Mouse (Mus musculus) bone marrow macrophage, adult 2 months (primary cell): ENCODE measurements around the gene Tagln3. TPM values are rescaled to one million over a fixed set of nuclear protein-coding genes. Genes with fewer than 3 reads are reported as not detected.

ENCODE experiments used
- H3K27ac ChIP-seq: 2 replicates; pipeline ENCODE4 v1.5.1; 2012; ENCODE audit warnings: low read depth, low read length; ENCODE audit not compliant: insufficient read depth
- H3K4me1 ChIP-seq: 2 replicates; pipeline ENCODE4 v1.6.1; 2012; ENCODE audit warnings: low read length; ENCODE audit not compliant: control insufficient read depth, insufficient read depth
- H3K4me3 ChIP-seq: 2 replicates; pipeline ENCODE4 v1.5.1; 2012; ENCODE audit warnings: mild to moderate bottlenecking, low read length, moderate library complexity; ENCODE audit not compliant: insufficient read depth
- CTCF ChIP-seq: IDR thresholded peaks from 2 replicates; pipeline ENCODE4 v1.5.1; 2012; ENCODE audit warnings: low read depth, mild to moderate bottlenecking, low read length, moderate library complexity
- POLR2A ChIP-seq: IDR thresholded peaks from 2 replicates; pipeline ENCODE4 v1.6.1; 2012; ENCODE audit warnings: mild to moderate bottlenecking, low read depth, low read length, borderline replicate concordance
- polyA plus RNA-seq: library from polyadenylated mRNA; stranded (reverse); fragments of >200 nt; gene quantifications from 2 replicates; pipeline ENCODE4 v1.2.4, GENCODE M21; 2012; ENCODE audit not compliant: missing spikeins, insufficient read depth, insufficient read length

The Tagln3 gene
- polyA plus RNA-seq: 0.44 TPM in 1 of 2 replicates, not detected in the other

DNA sequence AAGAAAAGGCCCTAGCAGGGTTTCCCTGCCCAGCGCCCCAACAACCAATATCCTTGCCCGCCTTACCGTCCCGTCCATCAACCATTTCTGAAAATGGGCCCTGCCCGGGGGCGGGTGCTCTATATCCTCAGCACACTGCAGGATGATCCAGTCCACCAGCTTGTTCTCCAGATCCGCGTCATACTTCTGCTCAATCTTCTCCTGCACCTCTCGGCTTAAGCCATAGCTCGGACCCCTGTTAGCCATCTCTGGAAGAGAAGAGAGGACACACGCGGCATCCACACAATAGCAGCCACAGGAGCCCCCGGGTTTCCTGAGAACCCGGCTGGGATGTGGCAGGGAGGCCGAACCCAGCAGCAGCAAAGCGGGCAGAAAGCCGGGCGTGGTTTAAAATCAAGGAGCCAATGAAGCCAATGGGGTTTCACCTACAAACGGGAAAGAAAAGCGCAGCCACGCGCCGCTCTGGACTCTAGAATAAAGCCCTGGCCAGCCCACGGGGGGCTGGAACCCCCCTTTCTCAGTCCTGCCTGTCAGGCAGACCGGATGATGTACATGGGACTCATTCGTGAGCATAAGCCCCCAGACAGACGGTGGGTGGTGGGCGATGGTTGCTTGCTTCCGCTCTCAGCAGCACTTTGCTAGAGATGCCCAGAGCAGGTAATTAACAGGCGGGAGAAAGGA is at the start of gene Tagln3:
Tagln3 (minus strand) TSS at position 548 of the 681 bp plus-strand sequence.
- TF ChIP-seq CTCF (no peak), POLR2A (no peak)
- Histone ChIP-seq H3K4me3 (no peak within 1 kb of the TSS), H3K27ac (no peak within 1 kb of the TSS), H3K4me1 (0 out of 2 replicates have a peak, but pooled peaks cover 2% of the 10 kb centered on the region)

DNA sequence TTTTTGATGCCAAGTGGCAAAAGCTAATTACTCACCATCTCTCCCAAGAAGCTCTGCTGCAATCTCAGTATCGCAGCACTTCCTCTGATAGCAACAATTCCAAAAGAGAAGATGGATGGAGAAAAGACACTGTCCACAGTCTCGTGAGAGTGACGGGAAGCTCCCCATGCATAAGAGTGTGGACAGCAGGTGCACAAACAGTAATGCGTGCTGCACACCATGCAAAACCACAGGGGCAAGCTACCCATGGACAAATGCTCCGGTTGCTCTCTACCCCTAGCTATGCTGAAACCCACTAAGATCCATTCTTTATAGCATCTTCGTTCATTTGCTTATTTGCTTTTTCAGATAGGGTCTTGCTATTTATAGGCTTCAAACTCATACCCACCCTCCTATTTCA is 46.5 kb upstream of the Tagln3 start:
- TF ChIP-seq POLR2A: no peak
- no peak for TF ChIP-seq CTCF

DNA sequence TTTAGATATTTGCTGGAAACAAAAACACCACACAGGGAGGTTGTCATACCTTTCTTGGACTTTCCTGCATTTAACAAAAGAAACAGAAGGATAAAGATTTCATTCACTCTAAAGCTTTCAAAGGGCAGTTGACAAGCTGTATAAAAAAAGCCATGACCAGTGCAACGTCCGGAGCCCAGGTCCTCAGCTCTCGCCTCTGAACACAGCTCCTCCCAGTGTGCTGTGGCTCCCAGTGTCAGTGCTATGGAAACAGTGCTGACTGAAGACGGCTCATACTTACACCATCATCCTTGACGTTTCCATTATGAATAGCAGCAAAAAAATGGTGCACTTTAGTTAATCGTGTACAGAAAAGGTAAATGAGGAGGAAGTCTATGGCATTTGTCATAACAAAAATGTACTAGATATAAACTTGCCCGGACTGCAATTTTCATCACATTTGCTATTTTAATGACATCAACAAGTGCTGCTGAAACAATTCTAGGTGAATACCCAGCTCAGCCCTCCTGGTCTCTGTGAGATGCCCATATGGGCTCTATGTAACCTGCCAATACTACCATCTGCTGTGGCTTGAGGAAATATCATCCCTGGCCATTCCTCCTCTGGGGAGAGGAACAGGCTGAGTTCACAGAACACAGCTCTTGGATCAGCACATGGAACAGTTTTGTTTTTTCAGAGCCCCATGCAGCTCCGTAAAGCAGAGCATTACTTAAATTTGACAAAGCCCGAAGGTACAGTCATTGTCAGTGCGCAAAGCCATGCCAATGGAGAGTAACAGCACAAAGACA is 43.6 kb upstream of the Tagln3 start:
- TF ChIP-seq POLR2A (no peak), CTCF (no peak)
- Histone ChIP-seq H3K4me1 (no peaks in the 10 kb centered on the region), H3K27ac (no peak overlapping the region), H3K4me3 (no peak overlapping the region)

More for the DNA sequence above, 46.5 kb upstream of the Tagln3 start:
- H3K4me1 ChIP-seq: no peaks in the 10 kb centered on the region
- no peak overlapping the region for H3K27ac ChIP-seq
- H3K4me3 ChIP-seq: no peak overlapping the region

DNA sequence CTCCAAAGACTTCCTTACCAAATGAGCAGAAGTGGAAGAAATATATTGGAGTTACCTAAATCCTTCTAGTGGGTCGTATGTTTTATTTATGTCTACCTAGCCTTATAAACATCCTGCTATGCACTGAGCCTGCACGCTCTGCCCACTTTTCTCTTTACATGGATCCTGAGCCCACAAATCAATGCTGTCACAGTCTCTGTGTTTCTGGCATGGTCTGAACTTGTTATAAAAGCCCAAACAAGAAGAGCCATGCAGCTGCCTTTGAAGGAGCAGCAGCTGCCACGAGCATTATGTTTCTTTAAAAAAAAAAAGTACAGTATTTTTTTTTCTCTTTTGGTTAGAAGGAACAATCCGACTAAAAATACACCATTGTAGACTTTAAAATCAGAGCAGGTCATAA is 43.0 kb upstream of the Tagln3 start:
- TF ChIP-seq CTCF (no peak), POLR2A (no peak)

DNA sequence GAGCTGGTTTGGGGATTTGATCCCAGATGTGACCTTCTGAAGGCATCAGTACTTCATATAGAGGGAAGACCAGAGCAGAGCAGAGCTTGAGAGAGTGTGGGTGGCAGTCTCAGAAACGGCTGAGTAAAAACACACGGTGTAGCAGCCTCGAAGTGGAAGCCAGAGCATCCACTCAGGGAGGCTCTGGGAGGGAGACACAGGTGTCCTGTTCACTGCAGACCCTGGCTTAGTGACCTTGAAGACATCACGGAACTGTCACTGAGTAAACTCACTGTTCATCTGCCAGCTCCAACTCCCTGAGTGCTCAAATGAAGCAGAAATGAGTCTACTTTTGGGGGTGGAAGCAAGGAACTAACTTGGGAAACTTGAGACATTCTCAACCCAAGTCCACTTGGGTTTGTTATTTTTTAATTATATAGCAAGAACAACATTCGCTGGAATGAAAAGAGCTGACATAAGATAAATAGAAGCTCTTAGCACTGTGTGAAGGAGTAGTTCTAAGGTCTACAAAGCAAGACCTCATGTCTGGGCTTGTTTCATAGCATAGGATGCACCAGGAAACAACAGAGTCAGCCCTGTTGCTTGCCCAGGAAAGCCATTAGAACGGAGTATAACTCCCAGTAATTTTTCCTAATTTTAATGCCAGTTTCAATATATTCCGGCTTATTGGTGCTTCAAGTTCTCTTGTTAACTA is 41.5 kb upstream of the Tagln3 start:
- no peak overlapping the region for H3K27ac ChIP-seq
- TF ChIP-seq POLR2A (no peak), CTCF (no peak)
- H3K4me3 ChIP-seq: no peak overlapping the region
- no peaks in the 10 kb centered on the region for H3K4me1 ChIP-seq

More for the DNA sequence above, 43.0 kb upstream of the Tagln3 start:
- H3K4me1 ChIP-seq: no peaks in the 10 kb centered on the region
- H3K27ac ChIP-seq: no peak overlapping the region
- H3K4me3 ChIP-seq: no peak overlapping the region

DNA sequence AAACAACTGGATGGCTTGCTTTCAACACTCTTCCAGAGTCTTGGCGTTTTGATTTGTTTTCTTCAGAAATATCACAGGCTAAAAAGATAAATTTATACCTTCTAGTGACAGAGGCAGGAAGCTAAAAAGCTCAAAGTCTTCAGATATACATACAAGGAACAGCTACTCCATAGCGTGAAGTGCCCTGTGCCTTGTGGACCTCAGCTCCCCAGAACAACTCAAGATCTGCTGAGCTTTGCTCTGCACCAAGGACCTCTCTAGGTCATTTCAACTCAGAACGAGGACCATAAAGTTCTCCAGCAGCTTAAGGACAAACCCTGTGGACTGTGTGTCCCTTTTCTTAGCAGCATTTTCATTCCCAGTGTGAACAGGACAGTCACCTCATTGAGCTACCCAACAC is 40.7 kb upstream of the Tagln3 start:
- Histone ChIP-seq H3K27ac (no peak overlapping the region), H3K4me3 (no peak overlapping the region), H3K4me1 (no peaks in the 10 kb centered on the region)
- no peak for TF ChIP-seq CTCF
- TF ChIP-seq POLR2A: no peak

DNA sequence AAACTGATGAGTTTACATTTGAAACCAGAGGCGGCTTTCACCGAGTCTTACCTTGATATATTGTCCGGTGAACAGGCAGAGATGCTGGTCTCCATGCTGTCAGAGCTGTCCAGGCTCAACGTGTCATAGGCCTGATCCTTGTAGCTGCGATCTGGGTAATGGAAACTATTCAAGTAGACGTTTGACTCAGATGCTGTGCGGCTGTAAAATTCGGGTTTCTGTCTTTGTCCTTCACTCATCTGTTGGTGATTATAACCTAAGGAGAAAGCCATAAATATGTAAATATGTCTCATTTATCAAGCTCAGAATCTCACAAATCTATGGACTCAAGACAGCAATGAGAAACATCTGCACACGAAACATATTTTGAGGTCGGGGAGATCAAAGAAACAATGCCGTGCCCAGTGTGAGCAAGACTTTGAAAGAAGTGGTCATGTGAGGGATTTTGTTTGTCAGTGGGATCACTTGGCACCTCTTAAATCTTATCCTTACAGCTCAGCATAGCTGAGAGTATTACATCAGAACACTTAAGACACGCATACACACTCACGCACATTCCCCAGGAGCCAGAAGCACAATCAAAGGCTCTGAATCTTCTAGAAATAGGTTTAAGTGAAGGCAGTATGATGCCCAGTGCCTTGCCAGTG is 38.6 kb upstream of the Tagln3 start:
- H3K4me1 ChIP-seq: no peaks in the 10 kb centered on the region; the same call in 1 of the 2 replicates
- H3K4me3 ChIP-seq: no peak overlapping the region
- H3K27ac ChIP-seq: no peak overlapping the region
- TF ChIP-seq CTCF (no peak), POLR2A (no peak)

DNA sequence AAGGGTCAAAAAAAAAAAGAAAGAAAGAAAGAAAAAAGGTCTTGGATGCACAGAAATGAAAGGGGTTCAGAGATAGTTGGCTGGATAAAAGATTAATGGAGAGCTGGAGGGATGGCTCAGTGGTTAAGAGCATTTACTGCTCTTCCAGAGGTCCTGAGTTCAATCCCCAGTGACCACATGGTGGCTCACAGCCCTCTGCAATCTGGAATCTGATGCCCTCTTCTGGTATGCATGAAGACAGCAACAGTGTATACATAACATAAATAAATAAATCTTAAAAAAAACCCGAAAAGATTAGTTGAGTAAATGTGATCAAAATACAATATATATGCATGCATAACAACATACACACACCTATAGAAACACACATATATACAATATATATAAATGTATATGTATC is 37.0 kb upstream of the Tagln3 start:
- Histone ChIP-seq H3K4me3 (no peak overlapping the region), H3K4me1 (peaks cover 10% of the 10 kb centered on the region), H3K27ac (no peak overlapping the region)
- no peak for TF ChIP-seq POLR2A
- TF ChIP-seq CTCF: no peak

DNA sequence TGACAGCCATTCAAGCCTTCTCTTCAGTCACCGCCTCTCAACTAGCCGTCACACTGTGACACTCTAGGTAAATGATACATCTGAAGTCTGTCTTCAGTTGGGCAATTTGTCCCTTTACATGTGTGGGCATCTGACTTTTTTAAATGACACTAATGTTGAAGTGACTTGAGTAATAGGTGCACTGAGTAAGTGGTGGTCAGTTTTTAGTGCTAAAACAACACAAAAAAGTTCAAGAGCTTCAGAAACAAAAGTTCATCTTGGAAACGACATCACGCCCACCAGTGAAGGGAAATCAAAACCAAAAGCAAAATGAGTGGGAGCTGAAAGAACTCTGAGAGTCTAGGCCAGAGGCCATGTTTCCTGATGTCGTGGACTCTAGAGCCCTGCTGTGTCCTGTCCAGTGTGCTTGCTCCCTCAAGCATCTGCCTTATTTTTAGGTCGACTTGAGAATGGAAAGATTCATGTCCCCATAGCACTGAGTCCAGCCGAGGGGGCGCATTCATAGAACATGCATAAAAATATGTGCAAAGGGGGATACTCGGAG is 34.4 kb upstream of the Tagln3 start:
- no peak overlapping the region for H3K4me3 ChIP-seq
- no peak overlapping the region for H3K27ac ChIP-seq
- H3K4me1 ChIP-seq: peaks cover 10% of the 10 kb centered on the region
- TF ChIP-seq CTCF (no peak), POLR2A (no peak)
